ENCODE assay signal across 29 mouse cellular contexts in the genomic region with DNA sequence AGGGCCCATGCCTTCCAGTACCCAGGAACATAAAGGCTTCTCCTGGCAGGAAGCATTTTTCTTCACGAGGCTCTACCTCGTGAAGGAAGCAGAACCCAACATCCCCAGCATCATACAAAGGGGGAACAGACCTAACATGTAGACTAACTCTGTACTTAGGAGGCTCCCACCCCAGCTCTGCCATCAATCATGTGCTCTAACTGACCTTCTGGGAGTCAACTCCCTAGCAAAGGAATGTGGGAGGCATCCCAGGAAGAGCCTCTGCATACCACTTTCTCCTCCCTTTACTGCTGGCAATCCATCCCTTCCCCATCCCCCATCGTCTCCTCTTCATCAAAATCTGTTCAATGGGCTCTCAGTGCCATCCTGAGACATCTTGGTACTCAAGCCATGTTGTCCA. TPM values are rescaled to one million over a fixed set of nuclear protein-coding genes. Genes with fewer than 3 reads are reported as not detected.
A peak's percentile ranks its signal among the peaks of the same experiment; 100 is the strongest.
DNase-seq lines count a peak whose midpoint lies in the region; ATAC-seq and TF ChIP-seq lines count a peak whose summit lies in the region.
"Had no signal": no experiment of that assay in that cellular context is flagged by ENCODE, and none has a peak within 500 bp of the region (broad histone marks: within the 10 kb centered on the region; RNA-seq: fewer than 3 reads in every experiment).

No protein-coding gene starts in this region.

- TF ChIP-seq EP300 in stomach, postnatal 0 days (optimal IDR thresholded peaks at IDR 0.05), result no peak

- H3K9ac ChIP-seq in hindbrain, embryonic 12.5 days, result no peak overlapping the region
- H3K9ac ChIP-seq in stomach, embryonic 15.5 days, result no peak overlapping the region
- no peak overlapping the region for H3K9ac ChIP-seq in stomach, postnatal 0 days (ENCODE audit: low read length)
- H3K9ac ChIP-seq: embryonic facial prominence, embryonic 12.5 days; forebrain, embryonic 15.5 days; hindbrain, embryonic 14.5 days; limb, embryonic 13.5 days; lung, embryonic 15.5 days had no signal

- H3K9me3 ChIP-seq in hindbrain, embryonic 10.5 days, result no peaks in the 10 kb centered on the region
- no peaks in the 10 kb centered on the region for H3K9me3 ChIP-seq in hindbrain, embryonic 12.5 days (replicated peaks)
- H3K9me3 ChIP-seq in stomach, embryonic 15.5 days, result no peaks in the 10 kb centered on the region
- H3K9me3 ChIP-seq in stomach, postnatal 0 days (ENCODE audit: control insufficient read depth, low read length), result no peaks in the 10 kb centered on the region
- H3K9me3 ChIP-seq: embryonic facial prominence, embryonic 12.5 days; forebrain, embryonic 10.5 days; forebrain, embryonic 15.5 days; limb, embryonic 13.5 days; lung, embryonic 15.5 days had no signal

- intact Hi-C loops in gastrocnemius, adult 2 months (cut with DNase I), result no loop called here
- intact Hi-C loops in gastrocnemius, postnatal 36 days (cut with DNase I), result no loop called here

- H3K27ac ChIP-seq in gastrocnemius, adult 2 months, result peak overlapping the region; percentile 25; the same call in 1 of the 2 replicates
- H3K27ac ChIP-seq in hindbrain, embryonic 10.5 days, result 0 out of 2 replicates have a peak overlapping the region, but pooled peaks have one; percentile 23
- no peak overlapping the region for H3K27ac ChIP-seq in hindbrain, embryonic 12.5 days
- H3K27ac ChIP-seq in stomach, embryonic 15.5 days, result peak overlapping the region; percentile 4; the same call in 1 of the 2 replicates
- no peak overlapping the region for H3K27ac ChIP-seq in stomach, postnatal 0 days (replicated peaks)
- H3K27ac ChIP-seq: embryonic facial prominence, embryonic 12.5 days; forebrain, embryonic 10.5 days; forebrain, embryonic 15.5 days; layer of hippocampus, adult 2 months; left cerebral cortex, adult 2 months; limb, embryonic 13.5 days; lung, embryonic 15.5 days had no signal

- no peak overlapping the region for H3K4me2 ChIP-seq in hindbrain, embryonic 12.5 days (replicated peaks)
- H3K4me2 ChIP-seq in stomach, embryonic 15.5 days, result no peak overlapping the region
- no peak overlapping the region for H3K4me2 ChIP-seq in stomach, postnatal 0 days (replicated peaks; ENCODE audit: low read depth)
- H3K4me2 ChIP-seq: embryonic facial prominence, embryonic 12.5 days; forebrain, embryonic 15.5 days; heart, embryonic 11.5 days; hindbrain, embryonic 14.5 days; limb, embryonic 13.5 days; liver, embryonic 11.5 days; lung, embryonic 15.5 days; midbrain, embryonic 11.5 days had no signal

- H3K27me3 ChIP-seq in hindbrain, embryonic 10.5 days (ENCODE audit: insufficient read depth, poor library complexity, severe bottlenecking), result no peaks in the 10 kb centered on the region
- H3K27me3 ChIP-seq in hindbrain, embryonic 12.5 days, result no peaks in the 10 kb centered on the region
- no peaks in the 10 kb centered on the region for H3K27me3 ChIP-seq in stomach, embryonic 15.5 days (replicated peaks)
- H3K27me3 ChIP-seq in stomach, postnatal 0 days (ENCODE audit: control insufficient read depth, insufficient read depth, low read length), result no peaks in the 10 kb centered on the region
- H3K27me3 ChIP-seq: embryonic facial prominence, embryonic 12.5 days; forebrain, embryonic 15.5 days; limb, embryonic 13.5 days; lung, embryonic 15.5 days had no signal

- peaks cover 24% of the 10 kb centered on the region for H3K4me1 ChIP-seq in hindbrain, embryonic 10.5 days (replicated peaks)
- H3K4me1 ChIP-seq in hindbrain, embryonic 12.5 days, result peaks cover 7% of the 10 kb centered on the region
- H3K4me1 ChIP-seq in stomach, embryonic 15.5 days, result peaks cover 14% of the 10 kb centered on the region
- 0 out of 2 replicates have a peak, but pooled peaks cover 3% of the 10 kb centered on the region for H3K4me1 ChIP-seq in stomach, postnatal 0 days (replicated peaks; ENCODE audit: control insufficient read depth, insufficient read depth)
- H3K4me1 ChIP-seq: forebrain, embryonic 15.5 days had no signal

- no peak for TF ChIP-seq CTCF in gastrocnemius, adult 2 months (IDR thresholded peaks at IDR 0.05)
- TF ChIP-seq CTCF in stomach, postnatal 0 days (IDR thresholded peaks at IDR 0.05; ENCODE audit: low read depth), result no peak

- 60% methylated on average over 3 of the region's 3 CpGs for WGBS in hindbrain, embryonic 10.5 days
- 54% methylated on average over 3 of the region's 3 CpGs for WGBS in hindbrain, embryonic 12.5 days
- WGBS in stomach, embryonic 15.5 days, result 60% methylated on average over 3 of the region's 3 CpGs
- WGBS in stomach, postnatal 0 days, result 61% methylated on average over 3 of the region's 3 CpGs

- no peaks in the 10 kb centered on the region for H3K36me3 ChIP-seq in hindbrain, embryonic 10.5 days
- no peaks in the 10 kb centered on the region for H3K36me3 ChIP-seq in hindbrain, embryonic 12.5 days
- H3K36me3 ChIP-seq in stomach, embryonic 15.5 days, result no peaks in the 10 kb centered on the region
- H3K36me3 ChIP-seq in stomach, postnatal 0 days (ENCODE audit: control insufficient read depth, insufficient read depth, low read length), result no peaks in the 10 kb centered on the region
- H3K36me3 ChIP-seq: embryonic facial prominence, embryonic 12.5 days; forebrain, embryonic 10.5 days; forebrain, embryonic 15.5 days; limb, embryonic 13.5 days; lung, embryonic 15.5 days had no signal

- H3K4me3 ChIP-seq in gastrocnemius, adult 2 months, result no peak overlapping the region
- no peak overlapping the region for H3K4me3 ChIP-seq in hindbrain, embryonic 10.5 days
- no peak overlapping the region for H3K4me3 ChIP-seq in hindbrain, embryonic 12.5 days
- no peak overlapping the region for H3K4me3 ChIP-seq in stomach, embryonic 15.5 days (replicated peaks)
- H3K4me3 ChIP-seq in stomach, postnatal 0 days (ENCODE audit: low read depth, low read length), result no peak overlapping the region
- H3K4me3 ChIP-seq: embryonic facial prominence, embryonic 12.5 days; forebrain, embryonic 10.5 days; forebrain, embryonic 15.5 days; layer of hippocampus, adult 2 months; left cerebral cortex, adult 2 months; limb, embryonic 13.5 days; lung, embryonic 15.5 days had no signal

- DNase-seq in gastrocnemius, adult 2 months, result no peak
- DNase-seq in gastrocnemius, postnatal 36 days, result no peak
- no peak for DNase-seq in hindbrain, embryonic 10.5 days (ENCODE audit: low spot score)
- no peak for DNase-seq in stomach, postnatal 0 days (ENCODE audit: low spot score)
- DNase-seq in mesoderm, embryonic 11.5 days (ENCODE audit: low read depth, low spot score), result peak; percentile 61
- no peak for DNase-seq in cerebellum, adult 8-10 months
- DNase-seq: adrenal gland, postnatal 10 days; cerebellum, adult 11-12 months; cerebellum, postnatal 10 days; kidney, postnatal 25 days; right cerebral cortex, postnatal 25 days; thymus, adult 2 months; thymus, postnatal 4 days had no signal

- ATAC-seq in hindbrain, embryonic 12.5 days (ENCODE audit: low FRiP score), result no peak
- no peak for ATAC-seq in stomach, embryonic 15.5 days (ENCODE audit: insufficient read depth, low FRiP score, low read depth)
- ATAC-seq in stomach, postnatal 0 days (ENCODE audit: low FRiP score, low TSS enrichment), result no peak
- ATAC-seq: CD4-positive, CD25-positive, alpha-beta regulatory T cell, adult 4 months; forebrain, embryonic 15.5 days; intestine, postnatal 0 days; midbrain, embryonic 16.5 days had no signal

RNA-seq across cellular contexts. Expression of gene Rbms1, which starts 49.7 kb away (rescaled TPM):
- 10 to 100 TPM; 17.2 to 27.8 TPM for total RNA-seq in gastrocnemius, adult 2 months (2021)
- 10 to 100 TPM; 17.8 to 20.1 TPM for total RNA-seq in gastrocnemius, postnatal 36 days (2021)
- polyA plus RNA-seq in hindbrain, embryonic 10.5 days (2016; fragmentation: Nextera tagmentation; extraction: Ambion mirVana), result 69.7 and 82.1 TPM in 2 replicates
- polyA plus RNA-seq in hindbrain, embryonic 12.5 days (2016; fragmentation: Nextera tagmentation; extraction: Ambion mirVana), result 74.1 and 77.4 TPM in 2 replicates
- 122 and 130 TPM in 2 replicates for polyA plus RNA-seq in stomach, embryonic 15.5 days (2015; fragmentation: Nextera tagmentation; extraction: Ambion mirVana)
- 81.1 and 83.9 TPM in 2 replicates for polyA plus RNA-seq in stomach, postnatal 0 days (2015; fragmentation: Nextera tagmentation; extraction: Ambion mirVana)

Comparison
In these comparisons a context has a peak if more than half of its experiments do, and no peak if none do; other contexts are left out.
1. H3K27ac ChIP-seq: peak in gastrocnemius, adult 2 months (single experiment), hindbrain, embryonic 10.5 days (single experiment) and stomach, embryonic 15.5 days (single experiment); none in hindbrain, embryonic 12.5 days (single experiment) and stomach, postnatal 0 days (single experiment).